Mouse (Mus musculus): ENCODE measurements around the gene Ube2e3. TPM values are rescaled to one million over a fixed set of nuclear protein-coding genes. Genes with fewer than 3 reads are reported as not detected.

Gene Ube2e3
- polyA plus RNA-seq (2012; ENCODE audit: insufficient read depth, low replicate concordance), result 48.6 and 88.1 TPM in 2 replicates

GRCm38 (mm10) chr2:78867726-78868510 is at the start of gene Ube2e3:
Gene Ube2e3 (plus strand): TSS chr2:78868124.
- no peak for TF ChIP-seq GATA1 (IDR thresholded peaks at IDR 0.05; ENCODE audit: borderline replicate concordance, low read length)
- no peak for TF ChIP-seq FLI1 (IDR thresholded peaks at IDR 0.05; ENCODE audit: low read length)
- peak within 1 kb of the TSS; percentile 93 for H3K4me3 ChIP-seq (replicated peaks)
- peaks cover 58% of the 10 kb centered on the region for H3K4me1 ChIP-seq
- no peaks in the 10 kb centered on the region for H3K27me3 ChIP-seq (replicated peaks)
- peaks cover 14% of the 10 kb centered on the region for H3K36me3 ChIP-seq (replicated peaks; ENCODE audit: low read length)
- H3K9me3 ChIP-seq, result no peaks in the 10 kb centered on the region

- TF ChIP-seq FLI1 (IDR thresholded peaks at IDR 0.05; ENCODE audit: low read length) (no peak), GATA1 (IDR thresholded peaks at IDR 0.05; ENCODE audit: borderline replicate concordance, low read length) (no peak)
- no peaks in the 10 kb centered on the region for H3K27me3 ChIP-seq (replicated peaks)
- no peaks in the 10 kb centered on the region for H3K36me3 ChIP-seq (replicated peaks; ENCODE audit: low read length)
- H3K4me1 ChIP-seq, result peaks cover 32% of the 10 kb centered on the region
- no peaks in the 10 kb centered on the region for H3K9me3 ChIP-seq
- H3K4me3 ChIP-seq (replicated peaks), result no peak overlapping the region
Measured at GRCm38 (mm10) chr2:78829887-78830286, 38.0 kb upstream of the Ube2e3 start.

GRCm38 (mm10) chr2:78841494-78842224 is 26.3 kb upstream of the Ube2e3 start:
- Histone ChIP-seq H3K36me3 (replicated peaks; ENCODE audit: low read length) (no peaks in the 10 kb centered on the region), H3K4me3 (replicated peaks) (no peak overlapping the region), H3K27me3 (replicated peaks) (no peaks in the 10 kb centered on the region), H3K9me3 (no peaks in the 10 kb centered on the region), H3K4me1 (peaks cover 67% of the 10 kb centered on the region)
- TF ChIP-seq GATA1 (IDR thresholded peaks at IDR 0.05; ENCODE audit: borderline replicate concordance, low read length), result no peak
- no peak for TF ChIP-seq FLI1 (IDR thresholded peaks at IDR 0.05; ENCODE audit: low read length)

- Histone ChIP-seq H3K4me1 (peaks cover 56% of the 10 kb centered on the region), H3K27me3 (replicated peaks) (no peaks in the 10 kb centered on the region), H3K4me3 (replicated peaks) (no peak overlapping the region), H3K36me3 (replicated peaks; ENCODE audit: low read length) (no peaks in the 10 kb centered on the region), H3K9me3 (no peaks in the 10 kb centered on the region)
- TF ChIP-seq FLI1 (IDR thresholded peaks at IDR 0.05; ENCODE audit: low read length) (no peak), GATA1 (IDR thresholded peaks at IDR 0.05; ENCODE audit: borderline replicate concordance, low read length) (no peak)
Measured at GRCm38 (mm10) chr2:78844365-78844764, 23.6 kb upstream of the Ube2e3 start.

GRCm38 (mm10) chr2:78845274-78845673 is 22.6 kb upstream of the Ube2e3 start:
- H3K4me1 ChIP-seq, result peaks cover 51% of the 10 kb centered on the region
- H3K9me3 ChIP-seq, result no peaks in the 10 kb centered on the region
- TF ChIP-seq GATA1 (IDR thresholded peaks at IDR 0.05; ENCODE audit: borderline replicate concordance, low read length), result no peak
- no peak for TF ChIP-seq FLI1 (IDR thresholded peaks at IDR 0.05; ENCODE audit: low read length)
- H3K4me3 ChIP-seq (replicated peaks), result no peak overlapping the region
- no peaks in the 10 kb centered on the region for H3K27me3 ChIP-seq (replicated peaks)
- no peaks in the 10 kb centered on the region for H3K36me3 ChIP-seq (replicated peaks; ENCODE audit: low read length)

- H3K4me1 ChIP-seq, result peaks cover 48% of the 10 kb centered on the region
- H3K4me3 ChIP-seq (replicated peaks), result no peak overlapping the region
- no peaks in the 10 kb centered on the region for H3K36me3 ChIP-seq (replicated peaks; ENCODE audit: low read length)
- no peaks in the 10 kb centered on the region for H3K9me3 ChIP-seq
- H3K27me3 ChIP-seq (replicated peaks), result no peaks in the 10 kb centered on the region
- no peak for TF ChIP-seq GATA1 (IDR thresholded peaks at IDR 0.05; ENCODE audit: borderline replicate concordance, low read length)
- no peak for TF ChIP-seq FLI1 (IDR thresholded peaks at IDR 0.05; ENCODE audit: low read length)
Measured at GRCm38 (mm10) chr2:78845717-78846116, 22.2 kb upstream of the Ube2e3 start.

- no peak for TF ChIP-seq FLI1 (IDR thresholded peaks at IDR 0.05; ENCODE audit: low read length)
- no peak for TF ChIP-seq GATA1 (IDR thresholded peaks at IDR 0.05; ENCODE audit: borderline replicate concordance, low read length)
- Histone ChIP-seq H3K9me3 (no peaks in the 10 kb centered on the region), H3K27me3 (replicated peaks) (no peaks in the 10 kb centered on the region), H3K36me3 (replicated peaks; ENCODE audit: low read length) (no peaks in the 10 kb centered on the region), H3K4me1 (peaks cover 2% of the 10 kb centered on the region; the same call in 1 of the 2 replicates), H3K4me3 (replicated peaks) (no peak overlapping the region)
Measured at GRCm38 (mm10) chr2:78854315-78854714, 13.6 kb upstream of the Ube2e3 start.

- H3K4me1 ChIP-seq, result peaks cover 17% of the 10 kb centered on the region
- H3K9me3 ChIP-seq, result no peaks in the 10 kb centered on the region
- H3K4me3 ChIP-seq (replicated peaks), result no peak overlapping the region
- TF ChIP-seq FLI1 (IDR thresholded peaks at IDR 0.05; ENCODE audit: low read length), result no peak
- no peak for TF ChIP-seq GATA1 (IDR thresholded peaks at IDR 0.05; ENCODE audit: borderline replicate concordance, low read length)
- no peaks in the 10 kb centered on the region for H3K27me3 ChIP-seq (replicated peaks)
- H3K36me3 ChIP-seq (replicated peaks; ENCODE audit: low read length), result no peaks in the 10 kb centered on the region
Measured at GRCm38 (mm10) chr2:78858628-78859027, 9.3 kb upstream of the Ube2e3 start.

- no peak overlapping the region for H3K4me3 ChIP-seq (replicated peaks)
- H3K9me3 ChIP-seq, result no peaks in the 10 kb centered on the region
- H3K36me3 ChIP-seq (replicated peaks; ENCODE audit: low read length), result no peaks in the 10 kb centered on the region
- no peak for TF ChIP-seq FLI1 (IDR thresholded peaks at IDR 0.05; ENCODE audit: low read length)
- no peak for TF ChIP-seq GATA1 (IDR thresholded peaks at IDR 0.05; ENCODE audit: borderline replicate concordance, low read length)
- peaks cover 25% of the 10 kb centered on the region for H3K4me1 ChIP-seq
- H3K27me3 ChIP-seq (replicated peaks), result no peaks in the 10 kb centered on the region
Measured at GRCm38 (mm10) chr2:78859266-78860087, 8.4 kb upstream of the Ube2e3 start.

Data from megakaryocyte, embryonic 14.5 days (primary cell).